Mouse (Mus musculus): ENCODE measurements around the gene Fhl4. TPM values are rescaled to one million over a fixed set of nuclear protein-coding genes. Genes with fewer than 3 reads are reported as not detected.

The Fhl4 gene
- total RNA-seq, 2 experiments from 2014 or later = 0.46 to 0.87 TPM

Other genes starting within 250 kb of the Fhl4 start
- gene Ric8b, start 184.9 kb downstream of the Fhl4 start, total RNA-seq (2021) = 10 to 100 TPM; 42.7 to 43.8 TPM
- gene Tmem263, start 132 bp upstream of the Fhl4 start, total RNA-seq (2021) = 10 to 100 TPM; 33.7 to 37.5 TPM
- 10 to 100 TPM; 14.6 to 14.8 TPM for gene Mterf2, start 25.5 kb upstream of the Fhl4 start, total RNA-seq (2021)
- gene Cry1, start 82.6 kb upstream of the Fhl4 start, total RNA-seq (2021) = 10 to 100 TPM; 15.0 to 18.6 TPM